Mouse (Mus musculus): ENCODE results near the gene Ina.
"Not testable (repeated sequence)": the region's sequence is repeated elsewhere in the genome, so short reads cannot be mapped to it uniquely, and the experiment has no call there.

Ina gene

DNA sequence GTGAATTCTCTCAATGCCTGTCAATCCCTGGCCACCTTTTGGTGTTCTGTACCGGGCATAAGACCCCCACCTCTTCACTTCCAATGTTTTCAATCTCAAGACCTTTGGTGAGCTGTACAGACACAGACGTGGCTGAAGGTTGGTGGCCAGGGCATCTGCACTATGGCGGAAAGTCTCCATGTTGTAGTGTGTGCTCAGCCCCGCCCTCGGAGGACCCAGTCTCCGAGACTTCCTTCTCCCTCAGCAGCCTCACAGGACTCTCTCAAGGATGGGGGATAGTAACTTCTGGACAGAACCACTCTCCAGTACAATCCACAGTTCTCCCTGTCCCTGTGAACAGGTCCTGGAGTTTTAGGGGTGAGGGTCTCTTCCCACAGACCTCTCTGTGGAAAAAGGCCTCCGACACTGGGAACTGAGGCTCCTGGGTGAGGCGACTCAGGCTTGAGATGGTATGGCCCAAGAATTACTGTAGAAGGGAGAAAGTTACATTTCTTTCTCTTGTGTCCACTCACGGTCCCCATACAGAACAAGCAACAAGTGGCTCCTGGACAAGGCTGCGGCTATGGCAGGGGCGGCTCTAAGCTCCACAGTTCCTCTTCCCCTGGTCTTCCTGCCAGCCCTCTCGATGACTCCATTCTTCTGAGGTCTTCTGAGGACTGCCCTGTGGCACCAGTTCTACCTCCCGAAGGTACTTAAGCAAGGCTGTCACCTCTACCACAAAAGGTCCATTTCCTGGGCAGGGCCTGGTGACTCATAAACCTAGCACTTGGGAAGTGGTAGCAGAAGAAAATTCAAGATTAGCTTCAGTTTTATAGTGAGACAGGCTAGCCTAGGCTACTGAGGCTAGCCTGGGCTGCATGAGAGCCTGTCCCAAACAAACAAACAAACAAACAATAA, 29.5 kb upstream of the Ina start:
- no peak for DNase-seq (ENCODE audit: low spot score)

DNA sequence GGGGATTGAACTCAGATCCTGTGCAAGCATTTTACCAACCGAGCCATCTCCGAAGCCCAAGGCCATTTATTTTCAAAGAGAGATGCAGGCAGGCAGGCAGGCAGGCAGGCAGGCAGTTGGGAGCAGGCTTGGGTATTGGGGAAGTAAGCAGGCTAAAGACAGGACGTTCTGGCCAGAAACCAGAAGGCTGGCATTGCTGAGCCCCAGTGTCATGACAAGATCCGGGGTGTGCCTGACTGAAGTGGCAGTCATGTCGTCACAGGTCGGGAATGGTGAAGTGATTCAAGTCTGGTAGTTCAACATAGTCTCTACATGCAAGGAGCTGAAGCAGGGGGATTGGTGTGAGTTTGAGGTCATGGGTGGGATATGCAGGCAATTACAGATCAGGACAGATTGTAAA, 26.9 kb upstream of the Ina start:
- no peak for DNase-seq (ENCODE audit: low spot score)

DNA sequence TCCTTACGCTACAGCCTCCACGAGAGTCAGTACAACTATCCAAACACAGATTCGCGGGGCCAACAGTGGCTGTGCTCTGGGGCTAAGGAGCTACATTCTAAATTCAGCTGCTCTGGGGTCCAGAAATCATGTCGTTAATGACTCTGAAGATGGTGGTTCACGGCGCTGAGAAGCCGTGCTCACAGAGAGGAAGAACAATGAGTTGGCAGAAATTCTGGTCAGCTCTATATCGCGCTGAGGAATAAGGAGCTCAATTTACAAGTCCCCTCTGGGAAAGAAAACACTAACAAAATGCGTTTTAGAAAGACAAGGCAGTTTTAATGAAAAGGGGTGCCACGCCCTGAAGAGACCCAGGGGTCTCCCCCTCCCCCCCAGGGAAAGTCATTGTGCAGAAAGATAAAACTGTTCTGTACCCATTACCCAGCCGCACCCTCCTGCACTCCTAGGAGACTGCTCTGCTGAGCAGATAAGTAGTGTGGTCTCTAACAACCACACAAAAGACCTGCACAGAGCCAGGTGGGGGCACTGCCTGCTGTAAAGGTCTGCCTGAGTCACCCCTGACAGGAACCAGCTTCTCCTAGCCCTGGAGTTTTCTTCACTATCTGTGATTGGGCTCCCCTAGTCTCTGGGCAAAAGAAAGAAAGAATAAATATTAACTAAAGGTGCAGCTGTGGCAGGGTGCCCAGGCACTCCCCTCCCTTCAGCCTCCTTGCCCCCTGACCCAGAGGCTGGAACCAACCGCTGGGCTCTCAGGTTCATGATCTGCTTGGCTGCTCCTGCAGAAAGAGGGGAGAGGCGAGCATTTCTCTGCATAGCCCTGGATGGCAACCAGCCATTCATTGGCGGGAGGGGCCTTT, 26.0 kb upstream of the Ina start:
- DNase-seq (ENCODE audit: low spot score), result no peak

DNA sequence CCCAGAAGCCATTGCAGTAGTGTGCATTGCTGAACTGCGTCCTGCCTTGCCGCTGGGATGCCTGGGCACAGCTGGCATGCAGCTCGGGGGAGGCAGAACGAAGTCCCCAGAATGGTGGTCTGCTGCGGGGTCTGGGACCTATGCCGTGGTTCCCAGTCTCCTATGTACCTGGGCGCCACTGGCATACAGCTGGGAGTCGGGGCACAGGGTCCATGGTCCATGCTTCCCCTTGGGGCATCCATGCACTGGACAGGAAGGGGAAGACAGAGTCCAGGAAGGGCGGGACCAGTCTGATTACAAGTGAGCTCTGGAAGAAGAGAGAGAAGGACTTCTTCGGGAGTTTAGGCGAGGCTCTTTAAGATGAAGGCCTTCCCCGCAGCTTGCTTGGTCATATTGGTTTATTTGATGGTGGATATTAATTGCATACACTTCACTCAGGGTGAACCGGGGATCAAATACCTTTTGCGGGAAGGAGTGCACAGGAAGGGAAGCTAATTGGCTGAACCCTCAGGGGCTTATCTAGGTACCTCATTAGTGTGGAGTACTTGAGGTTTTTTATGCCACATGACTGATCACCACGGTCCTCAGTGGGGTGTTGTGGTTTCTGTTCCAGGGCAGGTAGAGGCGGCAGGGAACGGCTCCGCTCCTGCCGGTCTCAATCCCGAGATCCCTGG, 24.9 kb upstream of the Ina start:
- no peak for DNase-seq (ENCODE audit: low spot score)

DNA sequence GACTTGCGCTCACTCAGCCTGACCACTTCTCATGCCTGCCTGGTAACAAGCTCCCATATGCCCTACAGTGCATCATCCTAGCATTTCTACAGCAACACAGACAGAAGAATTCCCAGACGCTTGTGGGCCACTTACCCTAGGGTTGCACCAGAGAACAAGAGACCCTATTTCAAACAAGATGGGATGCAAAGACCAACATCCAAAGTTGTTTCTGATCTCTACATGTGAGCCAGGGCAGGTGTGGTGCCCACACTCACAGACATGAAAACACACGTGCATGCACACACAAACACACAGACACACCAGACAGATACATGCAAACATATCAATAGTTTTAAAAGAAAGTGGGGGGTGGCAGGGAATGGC, 24.4 kb upstream of the Ina start:
- no peak for DNase-seq (ENCODE audit: low spot score)

DNA sequence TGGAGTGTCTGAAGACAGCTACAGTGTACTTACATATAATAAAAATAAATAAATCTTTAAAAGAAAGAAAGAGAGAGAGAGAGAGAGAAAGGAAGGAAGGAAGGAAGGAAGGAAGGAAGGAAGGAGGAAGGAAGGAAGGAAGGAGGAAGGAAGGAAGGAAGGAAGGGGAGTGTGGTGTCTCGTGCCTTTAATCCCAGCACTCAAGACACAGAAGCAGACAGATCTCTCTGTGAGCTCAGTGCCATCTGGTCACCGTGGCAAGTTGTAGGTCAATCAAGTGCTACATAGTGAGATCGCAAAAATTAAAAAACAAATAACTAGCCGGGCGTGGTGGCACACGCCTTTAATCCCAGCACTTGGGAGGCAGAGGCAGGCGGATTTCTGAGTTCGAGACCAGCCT, 23.9 kb upstream of the Ina start:
- DNase-seq (ENCODE audit: low spot score), result not testable (repeated sequence)

DNA sequence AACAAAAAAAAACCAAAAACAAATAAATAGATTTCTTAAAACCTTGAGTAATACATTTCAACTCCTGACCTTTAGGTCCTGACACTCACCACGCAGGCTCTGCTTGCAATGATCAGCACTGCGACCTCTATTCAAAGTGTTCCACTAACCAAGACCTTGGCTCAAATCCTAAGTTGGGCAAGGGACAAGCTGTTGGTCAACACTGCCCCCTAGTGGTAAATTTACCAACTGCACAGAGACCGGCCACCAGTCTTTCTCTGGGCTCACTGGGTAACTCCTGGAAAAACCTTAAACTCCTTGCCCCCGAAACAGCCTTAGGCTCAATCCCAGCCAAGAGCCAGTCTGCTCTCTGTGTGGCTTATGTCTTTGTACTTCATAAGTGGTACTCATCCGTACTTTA, 23.4 kb upstream of the Ina start:
- DNase-seq (ENCODE audit: low spot score), result peak; percentile 87

DNA sequence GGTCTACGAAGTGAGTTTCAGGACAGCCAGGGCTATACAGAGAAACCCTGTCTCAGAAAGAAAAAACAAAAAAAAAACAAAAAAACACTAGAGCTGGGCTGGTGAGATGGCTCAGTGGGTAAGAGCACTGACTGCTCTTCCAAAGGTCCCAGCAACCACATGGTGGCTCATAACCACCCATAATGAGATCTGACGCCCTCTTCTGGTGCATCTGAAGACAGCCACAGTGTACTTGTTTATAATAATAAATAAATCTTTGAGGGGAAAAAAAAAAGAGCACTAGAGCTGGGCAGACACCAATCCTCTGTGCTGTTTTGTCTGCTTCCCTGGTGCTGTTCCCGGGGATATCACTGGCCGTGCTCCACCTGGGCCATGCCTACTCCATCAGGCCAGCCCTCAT, 22.2 kb upstream of the Ina start:
- not testable (repeated sequence) for DNase-seq (ENCODE audit: low spot score)

DNA sequence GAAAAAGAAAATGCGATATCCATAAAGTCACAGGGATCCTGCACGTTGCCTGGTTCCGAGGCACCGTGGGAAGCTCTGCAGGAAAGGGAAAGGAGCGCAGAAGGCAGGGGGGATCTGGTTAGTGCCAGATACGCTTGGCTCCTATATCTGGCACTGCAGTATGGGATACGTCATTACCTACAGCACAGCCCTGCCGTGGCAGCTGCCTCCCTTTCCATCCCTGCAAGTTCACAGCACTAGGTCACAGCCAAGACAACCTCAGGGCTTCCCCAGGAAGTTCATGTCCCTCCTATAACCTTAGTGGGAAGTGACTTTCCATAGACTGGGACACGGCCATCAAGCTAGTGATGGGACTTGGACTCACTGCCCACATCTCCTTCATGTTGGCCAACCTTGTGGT, 18.4 kb upstream of the Ina start:
- DNase-seq (ENCODE audit: low spot score), result no peak

DNA sequence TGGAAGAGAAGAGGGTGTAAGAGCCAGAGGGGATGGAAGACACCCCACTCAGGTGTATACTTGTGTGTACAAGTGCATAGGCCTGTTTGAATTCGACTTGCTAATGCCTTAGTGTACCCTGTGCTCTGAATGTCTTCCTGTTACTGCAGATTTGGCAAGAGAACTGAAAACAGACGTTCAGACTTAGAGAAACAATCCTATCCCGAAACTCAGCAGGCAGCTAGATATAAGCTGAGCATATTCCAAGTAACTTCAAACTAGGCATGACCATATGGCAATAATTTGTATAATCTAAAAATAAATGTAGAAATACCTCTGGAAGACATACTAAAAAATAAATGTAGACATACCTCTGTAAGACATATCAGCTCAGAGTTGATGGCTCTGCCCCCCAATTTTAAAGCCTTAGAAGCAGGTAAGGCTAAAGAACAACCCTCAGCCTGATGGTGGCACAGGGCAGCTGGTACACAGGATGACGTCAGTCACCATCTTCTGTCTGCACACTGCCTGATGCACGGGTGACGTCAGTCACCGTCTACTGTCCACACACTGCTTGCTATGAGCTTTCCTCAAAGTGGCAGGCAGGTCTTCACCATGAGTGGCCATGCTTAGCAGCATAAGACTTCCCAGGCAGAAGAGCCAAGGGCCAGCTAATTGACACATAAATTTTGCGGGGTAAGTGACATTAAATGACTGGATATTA, 16.2 kb upstream of the Ina start:
- no peak for DNase-seq (ENCODE audit: low spot score)

DNA sequence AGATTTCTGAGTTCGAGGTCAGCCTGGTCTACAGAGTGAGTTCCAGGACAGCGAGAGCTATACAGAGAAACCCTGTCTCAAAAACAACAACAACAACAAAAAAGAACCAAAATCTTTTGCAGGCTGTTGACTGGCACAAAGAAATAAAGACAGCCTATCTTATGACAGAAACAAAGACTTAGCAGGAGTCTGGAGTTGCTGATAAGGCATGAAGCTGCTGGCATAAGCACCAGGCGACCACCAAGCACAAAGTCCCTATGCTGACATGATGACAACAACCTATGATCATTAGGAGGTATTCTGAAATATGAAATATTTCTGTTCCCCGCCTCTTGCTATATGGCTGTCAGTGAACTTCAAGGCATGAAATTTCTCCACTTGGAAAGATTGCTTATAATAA, 15.5 kb upstream of the Ina start:
- no peak for DNase-seq (ENCODE audit: low spot score)

DNA sequence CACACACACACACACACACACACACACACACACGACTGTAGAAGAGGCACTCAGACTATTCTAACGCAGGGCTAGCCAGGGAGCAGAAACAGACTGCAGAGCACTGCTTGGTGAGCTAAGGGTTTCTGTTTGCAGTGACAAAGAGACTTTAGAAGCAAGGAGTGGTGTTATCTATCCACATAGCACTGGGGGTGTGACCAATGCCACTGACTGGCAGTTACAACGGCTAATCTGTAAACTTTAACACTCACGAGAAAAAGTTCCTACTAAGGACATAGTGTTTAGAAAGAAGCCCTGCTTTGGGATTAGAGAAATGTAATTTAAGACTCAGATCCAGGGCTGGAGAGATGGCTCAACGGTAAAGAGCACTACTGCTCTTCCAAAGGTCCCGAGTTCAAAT, 14.7 kb upstream of the Ina start:
- no peak for DNase-seq (ENCODE audit: low spot score)

DNA sequence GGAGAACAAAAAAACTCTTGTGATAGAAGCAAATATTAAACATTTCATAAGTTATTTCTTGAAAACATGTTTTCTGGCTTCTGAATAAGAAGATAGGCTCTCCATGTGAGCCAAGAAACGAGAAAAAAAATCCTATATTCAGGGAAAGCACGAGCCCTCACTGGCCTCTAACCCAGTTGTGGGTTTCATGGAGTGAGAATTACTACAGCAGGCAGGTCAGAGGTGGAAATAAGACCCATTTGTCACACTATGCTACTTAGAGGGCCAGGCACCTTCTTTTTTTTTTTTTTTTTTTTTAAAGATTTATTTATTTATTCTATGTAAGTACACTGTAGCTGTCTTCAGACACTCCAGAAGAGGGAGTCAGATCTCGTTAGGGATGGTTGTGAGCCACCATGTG, 14.1 kb upstream of the Ina start:
- DNase-seq (ENCODE audit: low spot score), result not testable (repeated sequence)

DNA sequence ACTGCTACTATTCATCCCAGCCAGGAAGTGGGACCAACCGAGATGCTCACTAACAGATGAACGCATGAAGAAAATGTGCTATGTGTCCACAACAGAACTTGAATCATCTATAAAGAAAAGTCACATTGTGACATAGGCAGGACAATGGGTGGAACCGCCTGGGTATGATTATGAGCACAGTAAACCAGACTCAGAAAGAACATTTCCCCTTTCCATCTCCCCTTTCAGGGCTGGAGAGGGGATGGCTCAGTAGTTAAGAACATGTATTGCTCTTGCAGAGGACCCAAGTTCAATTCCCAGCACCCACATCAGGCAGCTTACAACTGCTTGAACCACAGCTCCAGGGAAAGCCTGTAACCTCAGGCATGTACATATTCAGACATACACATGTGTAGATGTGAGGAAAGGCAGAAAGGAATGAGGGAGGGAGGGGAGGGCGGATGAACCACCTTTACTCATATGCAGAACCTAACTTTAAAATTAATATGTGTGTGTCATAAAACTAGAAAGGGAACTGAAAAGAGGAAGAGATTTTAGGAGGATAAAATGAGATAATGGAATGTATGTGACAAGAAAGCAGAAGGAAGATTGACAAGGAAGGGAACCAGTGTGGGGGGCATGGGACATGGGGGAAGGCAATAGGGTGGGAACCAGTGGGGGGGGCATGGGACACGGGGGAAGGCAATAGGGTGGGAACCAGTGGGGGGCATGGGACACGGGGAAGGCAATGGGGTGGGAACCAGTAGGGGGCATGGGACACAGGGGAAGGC, 10.6 kb upstream of the Ina start:
- DNase-seq (ENCODE audit: low spot score), result no peak

DNA sequence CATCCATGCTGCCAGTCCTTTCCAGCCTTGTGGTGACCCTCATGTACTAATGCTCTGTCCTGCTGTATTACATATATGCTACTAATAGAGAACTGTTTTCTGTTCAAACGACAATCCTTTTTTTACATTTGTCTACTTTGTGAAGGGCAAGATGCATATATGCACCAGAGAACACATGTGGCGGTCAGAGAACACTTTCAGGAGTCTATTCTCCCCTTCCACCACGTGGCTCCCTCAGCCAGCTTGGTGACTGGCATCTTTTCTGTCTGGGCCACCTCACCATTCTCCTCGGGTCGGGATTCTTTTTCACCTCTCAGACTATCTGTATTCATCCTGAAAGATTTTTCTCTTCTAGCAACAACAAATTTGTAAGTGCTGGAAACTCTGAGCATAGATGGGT, 8.6 kb upstream of the Ina start:
- no peak for DNase-seq (ENCODE audit: low spot score)

DNA sequence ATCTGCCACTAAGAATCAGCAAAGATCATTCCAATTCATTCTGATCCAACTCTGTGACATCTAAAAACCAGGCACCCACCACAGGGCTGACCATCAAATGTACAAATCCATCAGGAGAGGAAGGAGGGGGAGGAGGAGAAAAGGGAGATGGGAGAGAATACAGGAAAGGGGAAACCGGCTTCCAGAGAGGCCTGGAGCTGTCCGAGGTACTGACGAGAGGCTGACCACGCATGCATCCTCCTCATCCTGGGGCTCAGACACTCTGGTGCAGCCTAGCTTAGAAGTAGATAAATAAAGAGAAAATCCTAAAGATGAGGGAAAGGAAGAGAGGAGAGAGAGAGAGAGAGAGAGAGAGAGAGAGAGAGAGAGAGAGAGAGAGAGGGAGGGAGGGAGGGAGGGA, 8.2 kb upstream of the Ina start:
- DNase-seq (ENCODE audit: low spot score), result peak; percentile 69

DNA sequence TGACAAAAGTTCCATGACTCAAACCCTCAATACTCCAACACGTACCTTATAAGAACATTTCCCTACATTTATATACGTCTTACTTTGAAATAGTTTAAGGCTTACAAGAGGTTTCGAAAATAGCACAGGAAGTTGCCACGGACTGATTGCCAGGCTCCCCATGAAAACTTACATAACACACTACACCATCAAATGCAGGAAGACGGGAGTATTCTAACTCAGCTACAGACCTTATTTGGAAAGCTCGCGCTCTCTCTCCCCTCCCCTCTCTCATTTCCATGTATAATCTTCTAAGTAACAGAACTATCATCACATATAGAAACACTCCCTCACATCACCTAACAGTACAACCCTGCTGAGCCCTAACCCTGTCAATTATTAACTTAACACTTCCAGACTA, 5.1 kb upstream of the Ina start:
- DNase-seq (ENCODE audit: low spot score), result no peak

DNA sequence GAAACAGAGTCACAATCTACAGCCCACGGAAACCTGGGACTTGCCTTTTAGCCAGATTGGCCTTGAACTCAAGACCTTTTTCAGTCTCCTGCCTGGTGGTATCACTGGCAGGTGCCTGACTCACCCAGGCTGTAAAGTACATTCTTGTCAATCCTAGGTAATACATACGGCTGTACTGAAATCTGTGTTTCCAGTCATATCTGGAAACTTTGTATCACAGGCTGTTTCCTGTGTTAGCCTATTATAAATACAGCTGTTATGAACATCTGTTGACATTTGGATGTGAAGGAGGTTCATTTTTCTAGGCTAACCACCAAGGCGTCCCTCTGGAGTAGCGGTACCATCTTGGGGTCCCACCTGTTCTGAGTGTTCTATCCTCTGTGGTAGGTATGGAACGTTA, 4.6 kb upstream of the Ina start:
- DNase-seq (ENCODE audit: low spot score), result no peak

DNA sequence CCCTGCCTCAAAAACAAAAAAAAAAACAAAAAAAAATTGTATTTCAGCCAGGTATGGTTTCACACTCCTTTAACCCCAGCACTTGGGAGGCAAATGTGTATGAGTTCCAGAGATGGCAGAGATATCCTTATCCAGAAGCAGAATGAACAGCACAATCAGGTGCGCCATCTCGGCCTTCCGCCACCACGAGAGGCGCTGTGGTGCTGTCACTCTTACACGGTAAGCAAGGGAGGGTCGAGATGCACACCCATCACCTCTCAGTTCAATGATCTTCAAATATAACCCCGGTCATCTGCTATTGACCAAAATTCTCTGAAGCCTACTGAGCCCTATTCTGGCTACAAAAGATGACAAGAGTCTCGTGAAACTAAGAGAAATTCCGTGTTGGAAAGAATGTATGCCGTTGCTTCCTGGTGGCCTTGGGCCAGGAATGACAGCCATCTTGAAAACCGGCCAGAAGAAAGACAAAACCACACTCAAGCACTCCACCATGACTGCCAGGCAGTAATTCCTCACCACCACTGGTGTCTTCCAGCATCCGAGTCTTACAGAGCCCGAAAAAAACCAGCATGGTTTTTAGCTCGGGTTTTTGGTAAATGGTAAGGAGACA, 1.9 kb upstream of the Ina start:
- no peak for DNase-seq (ENCODE audit: low spot score)

DNA sequence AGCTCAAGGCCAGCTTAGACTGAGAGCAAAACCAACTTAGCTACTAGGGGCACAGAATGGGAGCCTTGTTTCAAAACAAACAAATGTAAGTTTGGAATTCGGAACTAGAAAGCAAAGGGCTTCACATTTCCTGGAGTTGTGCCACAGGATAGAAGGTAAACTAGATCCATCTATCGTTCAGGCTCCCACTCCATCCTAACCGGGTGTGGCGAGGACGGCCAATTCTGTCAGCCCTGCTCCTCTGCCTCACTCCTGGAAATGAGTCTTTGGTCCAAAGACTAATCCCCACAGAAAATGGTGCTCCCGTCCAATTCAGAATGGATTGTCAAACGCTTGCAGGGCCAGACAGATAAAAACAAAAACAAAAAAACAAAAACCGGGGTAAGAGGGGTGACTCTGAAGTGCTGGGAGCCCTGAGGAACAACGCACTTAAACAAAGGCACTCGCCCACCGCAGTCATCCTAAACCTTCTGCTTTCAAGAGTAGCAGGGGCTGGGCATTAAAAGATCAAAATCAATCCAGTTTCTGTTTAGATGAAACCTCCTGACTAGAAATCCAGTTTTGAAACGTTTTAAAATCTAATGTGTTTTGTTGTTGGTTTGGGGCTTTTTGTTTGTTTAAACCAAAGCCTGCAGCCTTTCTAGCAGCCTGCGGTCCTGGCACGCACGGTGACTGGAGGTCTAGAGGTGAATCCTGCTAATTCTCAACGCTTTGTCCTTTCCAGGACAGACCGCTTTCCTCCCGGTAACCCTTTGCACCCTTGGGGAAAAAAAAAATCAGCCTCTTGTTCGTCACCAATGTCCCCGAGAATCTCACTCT, 949 bp upstream of the Ina start:
- no peak for DNase-seq (ENCODE audit: low spot score)

All from urinary bladder, postnatal 25 days (tissue).